Mouse (Mus musculus) heart, adult 8-10 months (tissue): ENCODE measurements around the gene Wnt11. TPM values are rescaled to one million over a fixed set of nuclear protein-coding genes. Genes with fewer than 3 reads are reported as not detected.

ENCODE experiments used
- DNase-seq: peaks from one replicate; pipeline ENCODE4 v3.0.0; 2022; ENCODE audit warnings: low spot score
- total RNA-seq, 4 experiments: library from RNA; stranded (reverse); gene quantifications; 2 replicates each; pipeline ENCODE4 v1.2.4; 2022

Wnt11 gene
- total RNA-seq: 1 to 10 TPM; 4.2 to 7.8 (median 6.4) TPM

DNA sequence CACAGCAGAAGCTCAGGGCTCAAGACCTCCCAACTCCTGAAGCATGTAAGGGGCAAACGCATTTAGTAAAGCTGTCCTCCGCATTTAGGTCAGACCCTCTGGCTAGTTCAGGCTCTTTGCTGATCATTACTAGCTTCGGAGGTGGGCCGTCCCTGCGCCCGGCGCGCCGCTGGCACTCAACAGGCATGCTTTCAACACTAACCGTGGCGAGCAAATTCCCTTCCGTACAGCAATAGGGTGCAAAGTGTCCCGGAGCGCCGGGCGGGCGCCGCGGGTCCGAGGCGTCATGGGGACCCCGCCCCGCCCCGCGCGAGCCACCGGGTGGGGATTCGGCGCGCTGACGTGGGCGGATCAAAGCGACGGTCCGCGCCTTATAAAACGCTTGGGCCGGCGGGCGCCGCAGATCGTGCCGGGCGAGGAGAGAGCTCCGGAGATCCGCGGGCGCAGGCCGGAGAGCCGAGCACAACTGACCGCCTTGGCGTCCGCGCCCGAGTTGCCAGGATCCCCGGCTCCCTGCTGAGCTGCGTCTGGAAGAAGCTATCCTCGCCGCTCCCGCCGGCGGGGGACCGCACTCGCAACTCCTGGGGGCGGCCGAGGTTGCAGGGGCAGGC is at the start of gene Wnt11:
Gene Wnt11 (plus strand): TSS at position 402 of the 611 bp plus-strand sequence.
- no peak for DNase-seq

DNA sequence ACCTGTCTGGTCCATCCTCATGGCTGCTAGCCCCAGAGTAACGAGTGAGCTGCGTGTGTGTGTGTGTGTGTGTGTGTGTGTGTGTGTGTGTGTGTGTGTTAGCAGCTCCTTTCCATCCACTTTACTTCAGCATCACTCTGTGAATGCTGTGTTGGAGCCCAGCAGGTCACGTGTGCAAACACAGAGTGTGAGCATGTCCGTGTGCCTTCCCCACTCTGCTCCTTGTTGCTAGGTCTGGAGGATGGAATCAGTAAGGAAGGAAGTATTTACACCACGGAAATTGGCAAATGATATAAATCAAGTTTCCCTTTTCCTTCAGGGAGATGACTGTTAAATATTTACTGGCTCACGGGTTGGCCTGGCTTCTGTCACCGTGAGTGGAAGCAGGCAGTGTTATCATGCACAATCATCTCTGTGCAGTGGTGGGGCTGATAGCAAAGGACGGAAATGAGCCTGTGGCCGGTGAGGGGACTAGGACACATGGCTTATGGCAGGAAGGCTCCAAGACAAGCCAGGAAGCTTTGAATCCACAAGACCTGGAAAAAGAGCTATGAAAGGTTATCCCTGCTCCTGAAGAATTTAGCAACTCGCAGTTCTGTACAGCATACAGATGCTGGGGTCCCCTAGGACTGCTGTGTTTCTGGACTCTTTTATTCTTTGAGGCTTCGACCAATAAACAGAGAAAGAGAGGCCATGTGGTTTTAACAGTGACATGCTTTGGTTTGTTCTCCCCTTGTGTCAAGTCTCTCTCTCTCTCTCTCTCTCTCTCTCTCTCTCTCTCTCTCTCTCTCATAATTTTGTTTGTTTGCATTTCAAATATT is 47.9 kb upstream of the Wnt11 start:
- no peak for DNase-seq

GRCm38 (mm10) chr7:98788721-98789120 is 46.2 kb upstream of the Wnt11 start:
- no peak for DNase-seq

- peak; percentile 41 for DNase-seq
Measured at GRCm38 (mm10) chr7:98789121-98789520, 45.8 kb upstream of the Wnt11 start.

DNA sequence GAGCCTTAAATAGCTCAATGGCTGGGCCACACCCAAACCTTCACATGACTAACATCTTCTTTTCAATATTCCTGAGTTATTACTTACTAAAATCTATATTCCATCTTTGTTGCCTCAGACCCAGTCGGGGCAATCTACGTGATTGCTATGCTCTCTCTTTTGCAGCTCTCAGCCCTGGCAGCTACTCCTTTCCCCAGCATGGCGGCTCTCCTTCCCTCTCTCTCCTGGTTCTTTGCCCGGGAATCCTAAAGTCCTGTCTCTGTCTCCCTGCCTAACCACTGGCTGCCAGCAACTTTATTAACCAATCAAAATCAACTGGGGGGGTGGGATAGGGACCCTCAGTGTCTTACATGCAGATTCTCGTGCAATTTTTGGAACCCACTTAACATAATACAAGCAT is 43.0 kb upstream of the Wnt11 start:
- DNase-seq: no peak

GRCm38 (mm10) chr7:98793811-98794210 is 41.1 kb upstream of the Wnt11 start:
- no peak for DNase-seq

DNA sequence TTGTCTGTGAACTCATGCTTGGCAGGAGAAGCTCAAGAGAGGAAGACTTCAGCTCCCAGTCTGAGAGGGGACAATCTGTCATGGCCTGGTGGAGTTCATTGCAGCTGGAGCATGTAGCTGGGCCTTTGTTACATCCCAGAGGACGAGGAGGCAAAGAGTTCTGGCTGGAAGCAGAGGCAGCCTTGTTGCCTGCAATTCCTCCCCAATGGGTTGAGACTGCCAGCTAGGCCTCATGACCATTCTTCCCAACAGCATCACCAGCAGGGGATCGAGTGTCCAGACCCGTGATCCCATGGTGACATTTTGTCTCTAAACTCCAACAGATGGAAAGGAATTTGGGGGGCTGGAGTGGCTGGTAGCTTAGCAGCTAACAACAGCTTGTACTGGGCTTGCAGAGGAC is 40.5 kb upstream of the Wnt11 start:
- peak; percentile 47 for DNase-seq

DNA sequence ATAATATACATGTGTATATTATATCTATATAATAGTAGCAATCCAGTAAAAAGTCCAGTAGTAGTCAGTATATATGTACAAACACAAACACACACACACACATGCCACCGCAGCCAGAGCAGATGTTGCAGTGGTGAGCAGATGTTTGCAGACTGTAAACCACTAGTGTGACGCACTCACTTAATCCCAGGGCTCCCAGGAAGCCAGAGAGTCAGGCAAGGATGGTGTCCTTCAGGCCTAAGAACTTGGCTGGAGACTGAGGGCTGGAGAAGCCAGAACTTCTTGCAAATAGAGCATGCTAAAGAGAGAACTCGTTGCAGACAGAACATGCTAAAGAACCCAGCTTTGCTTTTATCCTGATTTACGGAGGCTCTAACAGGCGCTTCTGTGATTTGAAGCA is 39.3 kb upstream of the Wnt11 start:
- peak; percentile 48 for DNase-seq

GRCm38 (mm10) chr7:98797347-98798133 is 37.4 kb upstream of the Wnt11 start:
- no peak for DNase-seq

- DNase-seq: no peak
Measured at GRCm38 (mm10) chr7:98798134-98798417, 36.8 kb upstream of the Wnt11 start.

- no peak for DNase-seq
Measured at GRCm38 (mm10) chr7:98800435-98800834, 34.5 kb upstream of the Wnt11 start.

- DNase-seq: no peak
Measured at GRCm38 (mm10) chr7:98801086-98801485, 33.8 kb upstream of the Wnt11 start.

DNA sequence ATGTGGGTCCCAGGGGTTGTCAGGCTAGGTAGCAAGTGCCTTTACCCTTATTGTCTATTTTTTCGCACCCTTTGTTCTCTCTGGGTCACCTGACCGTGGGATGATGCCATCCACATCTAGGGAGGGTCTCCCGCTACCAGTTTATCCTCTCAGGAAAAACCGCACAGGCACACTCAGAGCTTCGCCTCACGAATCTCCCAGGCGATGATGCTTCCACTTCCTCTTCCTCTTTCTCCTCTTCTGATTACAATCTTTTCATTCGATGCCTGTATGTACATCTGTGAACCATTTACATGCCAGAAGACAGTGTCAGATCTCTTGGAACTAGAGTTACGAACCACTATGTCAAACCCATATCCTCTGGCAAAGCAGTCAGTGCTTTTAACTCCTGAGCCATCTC is 31.7 kb upstream of the Wnt11 start:
- no peak for DNase-seq

- no peak for DNase-seq
Measured at GRCm38 (mm10) chr7:98804841-98805772, 29.8 kb upstream of the Wnt11 start.

DNA sequence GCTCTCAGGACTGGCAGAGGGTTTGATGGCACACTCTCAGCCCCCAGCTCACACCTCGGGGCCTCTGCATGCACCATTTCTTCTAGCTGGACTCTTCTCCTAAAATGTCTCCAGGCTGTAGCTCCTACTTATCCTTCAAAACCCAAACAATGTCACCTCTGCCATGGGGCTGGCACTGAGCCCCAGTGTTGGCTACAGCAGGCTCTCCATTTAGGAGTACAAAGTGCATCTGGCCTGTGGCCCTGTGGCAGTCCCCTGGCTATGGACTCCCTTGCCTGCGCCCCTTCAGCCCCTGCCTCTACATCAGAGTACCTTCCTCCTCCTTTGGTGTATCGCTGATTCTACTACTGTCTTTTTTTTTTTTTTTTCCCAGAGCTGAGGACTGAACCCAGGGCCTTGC is 28.0 kb upstream of the Wnt11 start:
- DNase-seq: no peak

- no peak for DNase-seq
Measured at GRCm38 (mm10) chr7:98809372-98809771, 25.5 kb upstream of the Wnt11 start.

DNA sequence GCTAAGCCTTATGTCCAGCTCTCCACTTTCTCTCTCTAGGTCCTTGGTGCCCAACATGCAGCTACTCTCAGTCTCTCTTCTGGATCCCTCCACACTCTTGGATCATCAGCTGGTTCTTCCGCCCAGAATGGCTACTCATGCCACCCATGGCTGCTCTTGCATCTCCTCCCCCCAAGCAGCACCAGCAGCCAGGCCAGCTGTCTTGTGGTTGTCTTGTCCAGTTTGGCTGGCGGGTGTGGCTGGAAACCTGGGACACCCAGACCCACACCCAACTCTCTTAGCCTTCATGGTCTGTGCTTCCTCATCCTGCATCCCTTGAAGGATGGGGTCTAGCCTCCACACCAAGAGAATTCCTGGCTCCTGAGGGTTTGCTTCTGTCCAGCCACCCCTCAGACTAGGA is 24.3 kb upstream of the Wnt11 start:
- DNase-seq: no peak

- DNase-seq: no peak
Measured at GRCm38 (mm10) chr7:98820501-98820900, 14.4 kb upstream of the Wnt11 start.

GRCm38 (mm10) chr7:98822881-98823280 is 12.0 kb upstream of the Wnt11 start:
- DNase-seq: no peak

GRCm38 (mm10) chr7:98823896-98824822 is 10.8 kb upstream of the Wnt11 start:
- no peak for DNase-seq

GRCm38 (mm10) chr7:98828052-98828451 is 6.9 kb upstream of the Wnt11 start:
- no peak for DNase-seq
